Mouse (Mus musculus): Measurements from ENCODE around the gene Gm17428.
"Not testable (repeated sequence)": the region's sequence is repeated elsewhere in the genome, so short reads cannot be mapped to it uniquely, and the experiment has no call there.

DNA sequence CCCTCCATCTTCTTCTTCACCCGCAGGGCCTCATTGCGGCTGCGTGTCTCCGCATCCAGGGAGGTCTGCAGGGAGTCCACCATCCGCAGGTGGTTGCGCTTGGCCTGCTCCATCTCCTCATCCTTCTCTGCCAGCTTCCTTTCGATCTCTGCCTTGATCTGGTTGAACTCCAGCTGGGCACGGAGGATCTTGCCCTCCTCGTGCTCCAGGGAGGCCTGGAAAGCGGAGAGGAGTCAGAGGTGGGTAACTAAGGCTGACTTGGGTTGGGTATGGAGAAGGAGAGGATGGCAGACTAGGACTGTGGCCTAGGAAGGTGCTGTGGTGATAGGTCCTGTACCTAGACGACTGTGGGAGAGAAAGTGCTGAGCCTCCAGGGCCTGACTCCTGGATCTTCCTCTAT lies 29.7 kb upstream of the Gm17428 start:
- TF ChIP-seq EP300, CTCF (IDR thresholded peaks at IDR 0.05): not testable (repeated sequence)
